Mouse (Mus musculus) stomach, postnatal 0 days (tissue): ENCODE results near the gene Krtap5-2.

Experiments used
- CTCF ChIP-seq: IDR thresholded peaks from 2 replicates; pipeline ENCODE4 v1.5.1; 2016; ENCODE audit warnings: antibody characterized with exemption, low read depth, mild to moderate bottlenecking, moderate library complexity
- EP300 ChIP-seq: optimal IDR thresholded peaks from 2 replicates; pipeline ENCODE3; 2016; ENCODE audit warnings: antibody characterized with exemption

DNA sequence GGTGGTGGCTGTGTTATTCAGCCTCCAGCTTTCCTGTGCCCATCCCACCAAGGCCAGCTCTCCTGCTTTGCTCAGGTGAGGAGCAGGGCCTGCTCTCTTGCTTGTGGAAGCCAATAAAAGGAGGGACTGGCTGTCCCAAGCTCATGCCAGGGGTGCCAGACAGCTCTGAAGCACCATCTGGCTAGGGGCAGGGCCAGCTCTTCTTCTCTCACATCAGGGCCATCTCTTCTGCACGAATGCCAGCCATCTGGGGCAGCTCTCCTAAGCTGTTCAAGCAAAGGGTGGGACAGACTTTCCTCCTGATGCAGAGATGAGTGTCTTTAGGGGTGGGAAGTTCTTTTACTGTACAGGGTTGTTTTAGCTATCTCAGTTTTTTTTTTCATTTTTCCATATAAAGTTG is 5.2 kb upstream of the Krtap5-2 start:
- TF ChIP-seq CTCF (no peak), EP300 (no peak)
